Mouse (Mus musculus): Measurements from ENCODE around the gene Fgfrl1.

- TF ChIP-seq CEBPB (IDR thresholded peaks at IDR 0.05; ENCODE audit: insufficient read depth, poor library complexity, severe bottlenecking) (no peak), TCF12 (IDR thresholded peaks at IDR 0.05; ENCODE audit: insufficient read depth, poor library complexity, severe bottlenecking) (no peak), POLR2A (IDR thresholded peaks at IDR 0.05; ENCODE audit: insufficient read length, low read depth) (no peak), E2F4 (IDR thresholded peaks at IDR 0.05; ENCODE audit: insufficient read depth) (no peak), MYOD1 (IDR thresholded peaks at IDR 0.05; ENCODE audit: control insufficient read depth in 1 of 3, insufficient read length in 2 of 3, low read depth in 2 of 3) (no peak), POLR2AphosphoS2 (IDR thresholded peaks at IDR 0.05; ENCODE audit: insufficient read length, low read depth) (no peak), MAX (IDR thresholded peaks at IDR 0.05; ENCODE audit: low read depth) (no peak), SRF (IDR thresholded peaks at IDR 0.05; ENCODE audit: control insufficient read depth, insufficient read length, low read depth) (no peak), USF1 (IDR thresholded peaks at IDR 0.05; ENCODE audit: low read depth) (no peak), MYOG (IDR thresholded peaks at IDR 0.05; ENCODE audit: control insufficient read depth in 1 of 3, insufficient read depth in 1 of 3, insufficient read length in 2 of 3, low read depth in 2 of 3) (no peak), TCF3 (IDR thresholded peaks at IDR 0.05; ENCODE audit: insufficient read length, low read depth) (no peak)
These were observed 48.5 kb upstream of the Fgfrl1 start for GRCm38 (mm10) chr5:108643674-108644073.

Measured in myocyte (in vitro differentiated cells).